Mouse (Mus musculus) layer of hippocampus, adult 18-20 months (tissue): ENCODE results near the gene Gm47289. TPM values are rescaled to one million over a fixed set of nuclear protein-coding genes. Genes with fewer than 3 reads are reported as not detected.

Source experiments
- DNase-seq, 2 experiments: peaks; one replicate each; pipeline ENCODE4 v3.0.0; 2022; ENCODE audit warnings: low spot score in 2 of 2
- long read RNA-seq: library from polyadenylated mRNA; stranded (forward); transcript quantifications from one replicate; pipeline ENCODE4 v2.0.0, GENCODE M21; 2021
- total RNA-seq, 2 experiments: library from RNA; stranded (reverse); gene quantifications; 2 replicates each; pipeline ENCODE4 v1.2.3; 2021

Gm47289 gene
- not detected for total RNA-seq
- long read RNA-seq: 0 reads

- DNase-seq: no peak
Measured at GRCm38 (mm10) chr9:119158861-119159260, at the start of gene Gm47289. Gene Gm47289, plus strand, starts transcription at chr9:119159161.

DNA sequence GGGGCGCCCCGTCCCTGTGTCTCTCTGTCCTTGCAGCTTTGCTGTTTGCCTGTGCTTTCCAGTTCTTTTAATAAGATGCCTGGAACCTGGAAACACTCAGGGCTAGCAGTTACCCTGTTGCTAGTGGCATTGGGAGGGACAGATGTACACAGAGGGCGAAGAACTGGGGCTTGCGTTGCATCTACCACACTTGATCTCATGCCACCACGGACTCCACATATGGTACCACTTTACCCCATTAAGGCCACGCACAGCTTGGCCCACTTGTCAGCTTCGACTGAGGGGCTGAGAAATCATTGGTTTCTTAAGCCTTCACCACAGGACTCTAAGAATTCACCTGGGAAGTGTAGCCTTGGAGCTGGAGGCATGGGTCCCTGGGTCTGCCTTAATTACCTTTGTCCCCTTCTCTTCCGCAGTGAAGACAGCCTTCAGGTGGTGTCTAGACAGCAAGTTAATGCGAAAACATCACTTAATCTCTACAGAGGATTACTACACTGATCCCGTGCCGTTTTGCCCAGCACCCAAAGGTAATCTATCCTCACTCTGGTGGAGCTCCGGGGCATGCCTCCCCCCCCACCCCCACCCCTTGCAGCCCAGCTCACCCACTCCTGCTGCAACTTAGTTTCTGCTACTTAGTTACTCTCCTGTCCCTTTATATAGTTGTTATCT, 49.1 kb upstream of the Gm47289 start:
- DNase-seq: no peak

GRCm38 (mm10) chr9:119110640-119111039, 48.3 kb upstream of the Gm47289 start:
- DNase-seq: no peak

GRCm38 (mm10) chr9:119114911-119115310, 44.0 kb upstream of the Gm47289 start:
- DNase-seq: no peak

DNA sequence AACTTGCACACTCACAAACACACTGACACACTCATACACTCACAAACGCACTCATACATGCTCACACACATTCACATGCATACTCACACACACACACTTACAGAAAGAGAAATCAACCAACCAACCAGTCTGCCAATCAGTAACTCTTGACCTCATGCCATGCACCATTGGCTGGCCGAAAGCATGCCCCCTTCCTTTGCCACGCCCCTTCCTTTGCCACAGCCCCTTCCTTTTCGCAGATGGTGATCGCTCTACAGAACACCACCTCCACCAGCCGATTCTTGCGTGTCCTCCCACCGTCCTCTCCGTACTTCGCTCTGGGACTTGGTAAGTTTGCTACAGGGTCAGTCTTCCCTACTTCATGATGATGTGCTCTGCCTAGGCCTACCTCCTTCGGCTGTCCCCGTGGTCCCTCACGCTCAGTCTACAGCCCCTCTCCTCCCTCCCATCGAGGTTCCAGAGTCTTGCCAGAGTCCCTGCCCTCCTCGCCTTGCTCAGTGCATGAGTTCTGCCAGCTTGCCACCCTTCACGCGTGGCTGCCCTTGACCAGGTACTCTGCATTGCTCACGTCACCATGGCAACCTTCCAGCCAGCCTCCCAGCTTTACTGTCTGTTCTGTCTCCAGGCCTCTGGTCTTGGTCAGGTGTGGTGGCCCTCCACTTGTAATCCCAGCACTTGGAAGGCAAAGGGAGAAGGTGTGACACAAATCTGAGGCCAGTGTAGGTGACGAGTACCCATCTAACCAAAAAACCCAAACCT, 39.4 kb upstream of the Gm47289 start:
- DNase-seq: no peak

DNA sequence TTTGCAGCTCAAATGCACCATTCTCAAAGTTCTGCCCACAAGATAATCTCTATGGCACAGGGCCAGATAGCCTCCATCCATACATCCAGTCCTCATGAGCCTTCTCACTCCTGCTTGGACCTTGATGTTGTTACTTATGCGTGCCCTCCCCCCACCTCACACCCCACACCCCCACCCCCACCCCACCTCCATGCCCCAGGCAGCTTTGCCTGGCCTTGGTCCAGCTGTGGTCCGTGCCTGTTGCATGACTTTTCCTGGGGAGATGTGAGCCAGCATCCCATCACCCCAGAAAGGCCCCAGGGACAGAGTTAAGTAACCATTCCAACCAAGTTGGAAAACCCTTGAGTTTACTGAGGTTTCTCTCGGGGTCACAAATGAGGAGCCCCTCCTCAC, 38.8 kb upstream of the Gm47289 start:
- no peak for DNase-seq

DNA sequence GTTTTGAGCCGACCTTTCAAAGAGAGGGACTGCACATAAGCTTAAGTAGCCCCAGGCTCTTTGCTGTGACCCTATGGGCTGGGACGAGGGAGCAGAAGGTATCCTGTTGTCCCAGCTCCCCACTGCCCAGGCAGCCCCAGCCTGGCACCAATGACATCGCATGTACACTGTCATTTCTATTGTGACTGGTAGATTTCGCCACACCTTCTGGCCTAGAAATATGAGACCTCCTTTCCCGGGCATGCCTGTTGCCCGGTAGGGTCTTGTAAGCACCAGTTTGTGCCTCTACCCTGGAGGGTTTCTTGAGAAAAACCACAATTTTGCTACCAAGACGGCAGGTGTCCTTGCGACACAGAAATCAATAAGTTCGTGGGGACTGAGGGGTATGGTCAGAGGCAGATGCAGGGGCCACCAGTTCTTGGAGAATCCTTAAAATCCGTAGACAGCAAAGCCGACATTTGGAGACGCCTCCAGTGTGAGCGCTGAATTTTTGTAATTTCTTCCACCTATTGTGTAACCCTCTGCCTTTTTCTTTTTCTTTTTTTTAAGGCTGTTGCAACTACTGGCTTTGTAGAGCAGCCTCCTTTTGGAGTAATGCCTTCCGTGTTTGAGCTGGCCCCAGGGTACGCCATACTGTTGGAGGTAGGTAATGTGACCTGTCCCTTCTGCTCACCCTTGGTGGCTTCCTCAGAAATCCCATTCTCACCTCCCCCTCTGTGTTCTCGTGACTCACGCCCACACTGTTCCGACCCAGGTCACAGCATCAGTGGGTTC, 36.2 kb upstream of the Gm47289 start:
- no peak for DNase-seq

GRCm38 (mm10) chr9:119128436-119129181, 30.4 kb upstream of the Gm47289 start:
- no peak for DNase-seq

DNA sequence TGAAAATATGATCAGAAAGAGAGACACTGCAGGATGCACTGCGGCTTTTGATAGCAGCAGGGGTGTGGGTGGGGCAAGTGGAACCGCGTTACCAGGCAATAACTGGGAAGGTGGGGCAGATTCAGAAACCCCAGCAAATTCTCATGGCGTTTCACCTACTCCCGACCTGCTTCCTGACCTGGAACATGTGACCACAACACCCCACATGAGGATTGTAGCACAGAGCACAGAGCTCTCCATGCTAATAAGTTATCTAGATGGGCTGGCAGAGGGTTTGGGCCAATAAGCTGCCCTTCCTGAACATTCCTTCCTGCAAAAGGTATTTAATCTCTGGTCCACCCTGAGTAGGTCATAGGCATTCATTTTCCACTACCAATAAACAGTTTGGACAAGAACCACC, 28.3 kb upstream of the Gm47289 start:
- DNase-seq: peak in 1 of 2 experiments; percentile 10

DNA sequence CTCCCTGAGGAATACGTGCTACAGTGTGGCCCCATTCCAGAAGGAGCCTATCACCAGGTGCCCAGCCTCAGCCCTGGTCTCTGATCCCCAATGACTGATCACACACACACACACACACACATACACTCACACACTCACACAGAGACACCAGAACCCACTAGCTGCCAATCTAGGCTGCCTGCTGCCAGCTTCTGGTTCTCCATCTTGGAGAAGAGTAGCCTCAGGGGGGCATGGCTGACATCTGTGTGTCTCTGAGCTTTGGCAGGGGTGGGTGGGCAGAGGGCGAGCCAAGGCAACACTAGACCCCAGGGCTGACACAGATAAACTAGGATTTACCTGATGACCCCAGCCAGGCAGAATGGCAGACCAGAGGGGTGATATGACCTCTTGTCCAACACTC, 20.1 kb upstream of the Gm47289 start:
- no peak for DNase-seq

DNA sequence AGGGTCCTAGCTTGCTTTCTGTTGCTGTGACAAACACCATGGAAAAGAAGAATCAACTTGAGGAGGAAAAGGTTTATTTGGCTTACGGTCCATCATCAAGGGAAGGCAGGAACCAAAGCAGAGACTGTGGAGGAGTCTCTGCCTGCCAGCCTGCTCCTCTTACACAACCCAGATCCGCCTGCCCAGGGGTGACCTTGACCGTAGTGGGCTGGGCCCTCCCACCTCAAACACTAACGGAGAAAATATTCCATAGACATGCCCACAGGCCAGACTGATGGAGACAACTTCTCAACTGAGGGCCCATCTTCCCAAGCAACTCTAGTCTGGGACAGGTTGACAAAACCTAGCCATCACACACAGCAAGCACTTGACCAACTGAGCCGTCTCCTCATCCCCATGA, 16.9 kb upstream of the Gm47289 start:
- DNase-seq: no peak

DNA sequence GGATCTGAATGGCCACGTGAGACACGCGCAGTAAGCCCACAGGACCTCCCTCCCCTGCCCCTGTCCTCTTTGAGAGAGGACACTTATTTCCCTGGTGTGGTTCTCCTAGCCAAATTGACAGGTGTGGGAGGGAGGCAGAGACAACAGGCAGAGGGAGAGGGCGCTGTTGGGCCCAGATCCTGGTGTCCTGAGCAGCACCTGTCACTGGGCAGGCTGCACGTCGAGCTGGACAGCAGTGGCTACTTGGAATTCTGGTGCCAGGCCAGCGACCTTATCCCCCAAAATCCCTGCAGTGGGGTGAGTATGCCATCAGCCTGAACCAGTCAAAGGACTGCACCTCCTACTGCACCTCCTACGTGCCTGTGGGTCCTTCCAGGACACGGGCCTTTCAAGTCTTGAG, 15.6 kb upstream of the Gm47289 start:
- no peak for DNase-seq

DNA sequence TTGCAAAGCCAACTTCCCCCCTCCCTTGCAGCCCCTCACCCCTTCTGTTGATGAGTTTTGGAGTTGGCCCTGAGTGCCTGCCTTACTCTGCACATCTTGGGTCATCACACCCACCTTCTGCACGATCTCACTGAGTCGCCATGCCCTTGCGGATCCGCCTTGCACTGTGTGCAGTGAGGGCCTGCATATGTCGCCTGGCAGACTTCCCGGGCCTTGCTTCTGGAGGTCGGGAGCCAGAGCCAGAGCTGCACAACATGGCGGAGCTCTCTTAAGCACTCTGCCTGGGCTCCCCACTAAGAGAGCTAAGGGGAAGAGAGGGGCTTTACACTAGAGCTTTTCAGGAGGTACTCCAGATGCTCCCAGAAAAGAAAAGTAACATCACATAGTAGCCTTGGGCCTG, 14.3 kb upstream of the Gm47289 start:
- no peak for DNase-seq

GRCm38 (mm10) chr9:119145137-119145536, 13.8 kb upstream of the Gm47289 start:
- DNase-seq: no peak

- no peak for DNase-seq
Measured at GRCm38 (mm10) chr9:119145638-119146037, 13.3 kb upstream of the Gm47289 start.

- DNase-seq: no peak
Measured at GRCm38 (mm10) chr9:119146098-119146770, 12.7 kb upstream of the Gm47289 start.

- DNase-seq: no peak
Measured at GRCm38 (mm10) chr9:119149601-119150000, 9.4 kb upstream of the Gm47289 start.

DNA sequence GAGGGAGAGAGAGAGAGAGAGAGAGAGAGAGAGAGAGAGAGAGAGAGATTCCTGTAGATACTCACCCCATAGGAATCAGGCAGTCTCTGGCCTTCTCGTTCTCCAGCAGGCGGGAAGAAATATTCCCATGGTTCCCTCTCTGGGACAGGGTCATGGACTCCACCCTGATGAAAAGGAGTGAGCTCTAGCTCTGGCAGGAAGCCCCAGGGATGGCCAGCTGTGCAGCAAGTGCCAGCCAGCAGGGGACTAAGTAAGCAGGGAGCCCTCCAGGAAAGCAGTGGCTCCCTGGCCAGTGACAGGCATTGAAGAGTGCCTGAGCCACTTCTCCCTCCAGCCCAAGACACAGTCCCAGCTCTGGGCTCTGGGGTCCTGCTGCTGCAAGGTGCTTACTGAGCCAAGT, 7.2 kb upstream of the Gm47289 start:
- DNase-seq: no peak

DNA sequence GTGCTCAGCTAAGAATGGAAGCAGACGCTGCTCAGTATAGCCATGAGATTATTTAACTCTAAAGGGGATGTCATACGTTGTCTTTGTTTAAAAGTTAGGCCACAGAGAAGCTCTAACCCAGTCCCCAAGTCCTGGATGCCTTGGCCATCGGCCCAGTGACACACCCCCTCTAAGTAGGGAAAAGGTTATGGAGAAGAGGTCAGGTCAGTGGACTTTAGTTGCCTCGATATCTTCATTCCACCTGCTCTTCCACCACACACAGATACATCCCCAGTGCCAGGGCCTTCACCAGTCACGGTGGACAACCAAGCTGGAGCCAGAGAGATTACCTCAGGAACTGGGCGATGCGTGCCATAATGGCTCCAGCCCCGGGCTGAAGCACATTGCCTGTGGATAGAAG, 3.5 kb upstream of the Gm47289 start:
- DNase-seq: no peak

DNA sequence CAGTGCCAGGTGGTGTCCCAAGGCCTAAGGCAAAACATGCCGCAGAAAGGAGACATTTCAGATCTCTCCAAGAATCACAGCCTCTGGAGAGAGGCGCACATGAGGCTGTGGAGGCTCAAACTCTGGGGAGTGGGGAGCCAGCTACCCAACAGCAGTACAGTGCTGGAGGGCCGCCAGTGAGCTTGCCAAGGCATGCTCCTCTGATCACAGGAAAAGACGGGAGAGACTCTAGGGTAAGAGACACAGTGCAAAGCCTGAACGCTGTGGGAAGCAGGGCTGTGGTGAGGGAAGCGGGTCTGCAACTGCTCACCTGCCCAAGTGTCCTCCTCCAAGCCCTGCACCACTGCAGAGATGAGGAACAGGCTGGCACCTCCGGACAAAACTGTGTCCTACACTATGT, 3.1 kb upstream of the Gm47289 start:
- no peak for DNase-seq
